Mouse (Mus musculus): ENCODE measurements around the gene Uvrag.
A peak's percentile ranks its signal among the peaks of the same experiment; 100 is the strongest.

Gene Uvrag

GRCm38 (mm10) chr7:99053626-99054025 lies 87.3 kb downstream of the Uvrag start:
- DNase-seq: no peak

DNA sequence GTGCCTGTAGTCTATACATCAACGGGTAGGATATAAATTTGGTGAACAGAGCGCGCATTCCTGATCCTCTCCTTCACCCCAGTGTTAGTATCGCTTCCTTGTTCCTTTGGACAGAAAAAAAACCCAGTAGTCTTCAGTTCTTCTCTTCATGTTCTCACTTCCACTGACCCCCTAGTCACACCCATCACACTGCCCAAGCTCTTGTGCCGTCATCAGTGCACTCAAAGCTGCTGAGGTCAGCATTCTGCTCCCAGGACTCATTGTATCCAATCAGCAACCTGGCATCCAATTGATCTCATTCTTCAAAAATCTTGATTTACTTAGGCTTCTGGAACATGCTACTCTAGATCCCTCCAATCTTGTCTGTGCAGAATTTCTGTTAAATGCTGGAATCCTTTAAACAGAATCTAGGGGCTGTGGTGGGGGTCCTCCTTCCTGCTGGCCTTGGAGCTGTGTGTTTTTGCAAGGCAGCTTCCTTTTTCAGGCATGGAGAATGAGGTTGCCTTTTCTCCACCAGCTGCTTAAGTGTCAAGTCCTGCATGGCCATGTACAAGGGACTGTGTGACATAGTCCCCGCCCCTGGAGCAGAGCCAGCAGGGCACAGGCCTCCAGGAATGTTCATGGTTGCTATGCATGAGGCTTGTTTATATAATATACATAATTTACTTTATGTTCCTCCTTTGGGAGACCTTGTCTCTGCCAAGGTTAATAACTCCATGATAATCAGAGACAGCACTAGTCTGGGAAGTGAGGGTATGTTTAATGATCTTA lies 88.3 kb downstream of the Uvrag start:
- no peak for DNase-seq

DNA sequence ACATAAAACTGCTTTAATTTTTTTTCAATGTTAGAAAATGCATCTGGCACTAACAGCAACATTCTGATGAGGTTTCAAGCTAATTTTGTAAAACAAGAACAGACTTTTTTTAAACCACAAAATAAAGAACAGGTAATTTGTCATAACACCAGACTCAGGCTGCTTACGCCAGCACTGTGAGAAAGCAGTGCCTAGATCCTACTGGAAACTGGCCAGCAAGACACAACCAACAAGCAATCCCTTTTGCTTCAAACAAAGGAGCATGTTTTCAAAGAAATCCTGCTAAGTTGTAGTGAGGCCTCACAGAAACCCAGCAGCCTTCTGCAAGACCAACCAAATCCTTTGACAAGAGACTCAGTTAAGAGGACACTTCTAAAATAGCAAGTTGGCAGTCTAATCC lies 90.1 kb downstream of the Uvrag start:
- no peak for DNase-seq

DNA sequence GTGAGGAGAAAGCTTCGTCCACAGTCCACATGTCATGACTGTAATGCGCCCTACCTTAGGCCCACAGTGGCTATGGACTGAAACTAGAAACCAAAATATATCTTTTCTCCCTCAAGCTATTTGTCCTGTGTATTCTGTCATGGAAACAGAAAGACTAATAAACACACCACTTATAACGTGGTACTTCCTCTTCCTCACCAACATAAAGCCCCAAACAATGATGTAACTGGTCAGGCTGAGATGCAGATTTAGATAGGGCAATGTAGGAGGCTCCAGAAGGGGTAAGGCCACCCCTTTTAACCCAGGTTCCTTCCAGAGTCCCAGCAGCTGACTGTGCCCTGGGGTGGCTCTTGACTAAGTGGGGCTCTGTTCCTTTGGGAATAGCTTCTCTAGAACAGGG lies 91.0 kb downstream of the Uvrag start:
- no peak for DNase-seq

DNA sequence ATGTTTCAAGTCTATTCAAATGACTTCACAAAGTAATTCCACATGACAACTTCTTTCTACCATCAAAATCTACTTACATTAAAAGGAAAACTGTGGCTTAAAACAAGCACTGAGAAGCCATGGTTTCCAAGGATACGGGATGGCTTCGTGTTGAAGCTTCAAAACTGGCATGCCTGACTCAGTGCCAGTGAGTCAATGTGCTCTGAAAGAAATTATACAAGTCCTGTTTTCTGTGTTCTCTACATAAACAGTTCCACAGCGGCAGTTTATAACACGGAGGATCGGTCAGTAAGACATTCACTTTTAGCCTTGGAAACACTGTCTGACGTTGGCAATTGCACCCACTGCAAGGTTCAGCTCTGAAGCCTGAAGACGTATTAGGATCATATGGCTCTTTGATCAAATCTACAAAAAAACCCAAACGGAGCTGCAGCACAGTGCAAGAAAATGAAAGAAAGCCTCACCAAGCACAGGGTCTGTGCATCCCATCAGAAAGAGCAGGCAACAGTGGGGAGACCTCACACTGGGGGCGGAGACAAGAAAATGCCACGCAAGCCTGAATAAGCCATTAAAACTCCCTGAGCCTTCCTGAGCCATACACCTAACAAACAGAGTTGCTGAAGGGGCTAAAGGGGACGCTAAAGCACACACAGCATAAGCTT lies 94.3 kb downstream of the Uvrag start:
- DNase-seq: no peak

- DNase-seq: peak; percentile 24
These were observed 95.4 kb downstream of the Uvrag start for GRCm38 (mm10) chr7:99045525-99045924.

DNA sequence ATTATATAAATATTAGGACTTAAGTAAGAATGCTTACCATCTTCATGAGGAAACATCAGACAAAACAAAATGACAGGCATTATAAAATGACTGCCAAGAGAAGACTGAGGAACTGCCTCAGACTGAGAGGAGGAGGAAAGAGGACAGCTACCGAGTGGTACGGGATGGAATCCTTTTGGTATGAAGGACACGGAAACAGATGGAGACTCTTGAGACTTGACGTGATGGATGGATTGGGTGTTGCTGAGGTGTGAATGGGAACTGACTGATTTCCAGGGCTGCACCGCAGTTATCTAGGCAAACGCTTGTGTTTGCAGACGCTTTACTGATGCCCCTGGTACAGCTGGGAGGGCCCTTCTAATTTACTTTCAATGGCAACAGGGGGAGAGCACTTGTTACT lies 97.0 kb downstream of the Uvrag start:
- DNase-seq: no peak

- no peak for DNase-seq
These were observed 97.6 kb downstream of the Uvrag start for GRCm38 (mm10) chr7:99043322-99043721.

GRCm38 (mm10) chr7:99041818-99042217 lies 99.1 kb downstream of the Uvrag start:
- no peak for DNase-seq

DNA sequence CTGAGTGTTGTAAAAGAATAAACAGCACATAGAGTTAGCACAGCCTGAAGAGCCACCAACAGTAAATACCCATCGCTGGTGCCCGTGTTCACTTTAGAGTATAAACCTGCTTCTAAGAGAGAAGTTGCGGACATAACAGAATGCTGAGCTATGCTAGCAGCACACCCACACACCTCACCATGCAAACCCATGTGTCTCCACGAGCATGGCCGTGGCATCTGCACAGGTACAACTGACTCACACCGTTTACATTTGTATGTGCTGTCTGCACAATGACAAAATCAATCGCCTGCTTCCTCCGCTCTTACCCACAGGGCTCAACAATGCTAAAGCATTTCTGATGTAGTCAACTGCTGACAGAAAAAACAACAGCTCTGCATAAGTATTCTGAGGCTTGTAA lies 101.0 kb downstream of the Uvrag start:
- no peak for DNase-seq

DNA sequence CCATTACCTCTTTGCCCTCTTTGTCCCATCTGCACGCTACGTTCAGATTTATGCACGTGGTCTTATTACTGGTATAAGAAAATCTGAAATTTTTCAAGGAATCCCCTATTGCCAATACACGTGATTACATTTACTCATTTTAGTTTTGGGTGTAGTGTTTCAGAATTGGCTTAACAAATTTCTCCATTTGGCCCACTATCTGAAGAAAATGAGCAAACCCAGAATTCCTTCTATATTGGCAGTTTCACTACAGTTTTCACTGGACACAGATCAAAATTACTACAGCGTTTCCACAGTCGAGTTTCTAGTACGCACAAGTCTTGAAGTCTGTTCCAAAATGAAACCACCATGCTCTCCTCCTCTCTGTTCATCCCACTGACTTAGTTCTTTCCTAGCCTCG lies 104.7 kb downstream of the Uvrag start:
- no peak for DNase-seq

GRCm38 (mm10) chr7:99034909-99035308 lies 106.0 kb downstream of the Uvrag start:
- no peak for DNase-seq

- no peak for DNase-seq
These were observed 107.1 kb downstream of the Uvrag start for GRCm38 (mm10) chr7:99033838-99034237.

DNA sequence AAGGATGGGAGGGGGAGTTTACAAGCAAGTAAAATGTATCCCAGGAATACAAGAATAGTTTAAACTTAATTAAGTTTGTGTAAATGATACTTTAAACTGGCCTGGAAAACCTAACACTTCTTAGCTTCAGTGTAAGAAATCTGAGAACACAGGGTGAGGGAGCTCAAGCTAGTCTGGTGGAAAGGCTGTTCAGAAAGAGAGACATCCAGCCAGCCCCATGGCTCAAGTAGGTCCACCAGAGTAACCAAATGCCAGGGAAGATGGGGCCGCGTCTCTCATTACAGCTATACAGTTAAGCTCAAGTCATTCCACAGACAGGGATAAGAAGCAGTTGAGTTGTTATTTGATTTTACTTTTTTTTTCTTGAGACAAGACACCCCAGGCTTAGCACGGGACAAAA lies 107.6 kb downstream of the Uvrag start:
- DNase-seq: no peak

DNA sequence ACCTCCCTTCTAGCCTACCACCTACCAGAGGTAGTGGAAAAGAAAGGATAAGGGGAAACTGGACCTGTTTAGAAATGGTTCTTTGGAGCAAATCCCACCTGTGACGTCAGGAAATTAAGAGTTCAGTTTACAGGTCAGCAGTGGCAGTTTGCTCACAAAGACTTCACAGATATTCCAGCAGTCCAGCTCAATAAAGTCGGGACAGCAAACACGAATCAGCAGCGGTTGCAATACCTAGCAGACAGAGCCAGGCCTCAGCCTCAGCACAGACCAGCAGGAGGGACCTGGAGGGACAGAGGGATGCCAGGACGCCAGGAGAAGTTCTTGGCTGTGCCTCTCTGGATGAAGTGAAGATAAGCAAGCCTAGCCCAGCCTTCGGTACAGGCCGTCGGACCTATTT lies 108.9 kb downstream of the Uvrag start:
- no peak for DNase-seq

GRCm38 (mm10) chr7:99028108-99028507 lies 112.8 kb downstream of the Uvrag start:
- no peak for DNase-seq

GRCm38 (mm10) chr7:99027185-99027584 lies 113.8 kb downstream of the Uvrag start:
- DNase-seq: no peak

DNA sequence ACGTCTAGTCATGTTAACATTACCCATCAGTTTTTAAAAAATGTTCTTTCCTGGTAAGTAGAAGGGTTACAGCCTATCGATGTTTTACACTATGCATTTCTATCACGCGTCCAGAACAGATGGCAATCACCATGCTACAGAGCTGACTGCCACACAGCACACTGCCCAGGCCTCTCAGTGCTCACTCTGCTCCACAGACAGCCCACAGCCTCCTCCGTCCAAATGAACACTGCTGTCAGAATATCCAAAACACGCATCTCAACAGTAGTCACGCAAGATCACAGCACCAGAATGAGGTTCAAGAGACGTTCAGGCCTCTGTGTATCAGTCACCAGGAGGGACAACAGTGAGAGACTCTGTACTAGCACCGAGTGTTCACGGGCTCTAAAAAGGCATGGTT lies 115.0 kb downstream of the Uvrag start:
- no peak for DNase-seq

DNA sequence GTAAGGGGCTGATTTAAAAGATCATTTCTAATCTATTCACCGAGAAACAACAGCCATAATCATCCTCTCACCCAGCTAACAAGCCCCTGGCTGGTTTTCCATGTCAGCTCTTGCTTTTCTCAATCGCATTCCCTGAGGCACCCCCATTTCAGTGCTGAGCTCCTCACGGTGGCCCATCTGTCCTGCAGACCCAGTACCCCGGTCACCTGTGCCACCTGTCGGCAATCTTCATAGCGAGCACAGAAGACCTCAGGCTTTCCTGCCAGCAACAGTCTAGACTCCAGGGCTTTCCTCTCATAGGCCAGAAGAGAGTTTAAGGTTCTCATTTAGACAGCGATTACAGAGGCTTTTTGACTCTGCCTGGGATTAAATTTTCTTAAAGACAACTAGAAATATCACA lies 115.7 kb downstream of the Uvrag start:
- DNase-seq: no peak

GRCm38 (mm10) chr7:99024791-99025190 lies 116.2 kb downstream of the Uvrag start:
- no peak for DNase-seq

DNA sequence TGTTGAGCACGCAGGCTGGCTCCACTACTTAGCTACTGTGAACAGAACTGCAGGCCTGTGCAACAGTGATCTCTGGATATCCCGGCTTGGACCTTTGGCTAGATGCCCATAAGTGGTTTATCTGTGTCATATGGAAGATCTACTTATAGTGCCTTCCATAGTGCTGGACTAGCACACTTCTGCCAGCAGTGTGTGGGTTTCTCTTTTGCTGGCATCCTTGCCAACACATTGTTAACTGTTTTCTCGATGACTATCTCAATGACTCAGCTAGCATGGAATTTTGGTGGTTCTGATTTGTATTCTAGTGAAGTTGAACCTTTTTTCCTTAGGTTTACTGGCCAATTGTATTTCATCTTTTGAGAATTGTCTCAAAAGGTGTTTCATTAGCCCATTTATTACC lies 117.0 kb downstream of the Uvrag start:
- no peak for DNase-seq

GRCm38 (mm10) chr7:99021277-99021676 lies 119.7 kb downstream of the Uvrag start:
- no peak for DNase-seq

- no peak for DNase-seq
These were observed 120.6 kb downstream of the Uvrag start for GRCm38 (mm10) chr7:99020353-99020752.

GRCm38 (mm10) chr7:99017224-99017844 lies 123.6 kb downstream of the Uvrag start:
- DNase-seq: no peak

Measured in kidney, postnatal 14 days (tissue).